In the genomic region with DNA sequence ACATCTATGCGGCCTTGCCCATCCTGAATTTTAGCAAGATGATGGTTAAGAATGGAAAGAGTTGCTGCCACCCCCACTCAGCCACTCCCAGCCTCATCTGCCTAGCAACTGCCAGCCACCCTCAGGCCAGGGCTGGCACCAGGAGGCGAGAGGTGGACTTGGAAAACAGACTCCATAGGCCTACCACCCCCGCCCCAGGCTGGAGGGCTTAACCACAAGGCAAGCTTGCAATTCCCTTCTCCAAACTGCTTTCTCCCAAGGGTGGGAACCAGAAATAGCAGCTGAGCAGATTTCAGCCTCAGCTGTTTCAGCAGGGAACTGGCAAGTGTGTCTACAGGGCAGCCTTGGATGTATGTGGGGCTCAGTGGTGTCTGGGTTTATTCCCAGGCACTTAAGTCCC, we compare ENCODE assay signal across 12 mouse cellular contexts. TPM values are rescaled to one million over a fixed set of nuclear protein-coding genes. Genes with fewer than 3 reads are reported as not detected.
A peak's percentile ranks its signal among the peaks of the same experiment; 100 is the strongest.
DNase-seq lines count a peak whose midpoint lies in the region; ATAC-seq and TF ChIP-seq lines count a peak whose summit lies in the region.
"Had no signal": no experiment of that assay in that cellular context is flagged by ENCODE, and none has a peak within 500 bp of the region (broad histone marks: within the 10 kb centered on the region; RNA-seq: fewer than 3 reads in every experiment).

No protein-coding gene starts in this region.

- no peaks in the 10 kb centered on the region for H3K9me3 ChIP-seq in heart, embryonic 12.5 days (replicated peaks)
- H3K9me3 ChIP-seq in embryonic facial prominence, embryonic 14.5 days (ENCODE audit: control insufficient read depth, low read length) = no peaks in the 10 kb centered on the region
- no peaks in the 10 kb centered on the region for H3K9me3 ChIP-seq in hindbrain, embryonic 11.5 days (ENCODE audit: control insufficient read depth, low read length)

- no peak overlapping the region for H3K4me2 ChIP-seq in heart, embryonic 12.5 days
- no peak overlapping the region for H3K4me2 ChIP-seq in embryonic facial prominence, embryonic 14.5 days (ENCODE audit: low read depth, low read length)
- no peak overlapping the region for H3K4me2 ChIP-seq in hindbrain, embryonic 11.5 days (replicated peaks; ENCODE audit: low read depth, low read length)

- H3K4me3 ChIP-seq in heart, embryonic 12.5 days = no peak overlapping the region
- H3K4me3 ChIP-seq in embryonic facial prominence, embryonic 14.5 days (ENCODE audit: low read depth, low read length) = no peak overlapping the region
- H3K4me3 ChIP-seq in layer of hippocampus, adult 2 months = no peak overlapping the region
- H3K4me3 ChIP-seq in olfactory bulb, adult 2 months (ENCODE audit: insufficient read depth, low read depth, low read length) = no peak overlapping the region
- H3K4me3 ChIP-seq in hindbrain, embryonic 11.5 days (ENCODE audit: low read depth, low read length) = no peak overlapping the region

- TF ChIP-seq CTCF in layer of hippocampus, adult 2 months (conservative IDR thresholded peaks at IDR 0.05) = no peak
- no peak for TF ChIP-seq CTCF in olfactory bulb, adult 2 months (IDR thresholded peaks at IDR 0.05; ENCODE audit: insufficient read depth, low read depth, low read length)

- H3K4me1 ChIP-seq in heart, embryonic 12.5 days (replicated peaks) = peaks cover 41% of the 10 kb centered on the region
- H3K4me1 ChIP-seq in embryonic facial prominence, embryonic 14.5 days (ENCODE audit: control insufficient read depth, insufficient read depth, low read length) = no peaks in the 10 kb centered on the region
- peaks cover 35% of the 10 kb centered on the region for H3K4me1 ChIP-seq in olfactory bulb, adult 2 months (ENCODE audit: control insufficient read depth, insufficient read depth, low read length)
- no peaks in the 10 kb centered on the region for H3K4me1 ChIP-seq in hindbrain, embryonic 11.5 days (replicated peaks; ENCODE audit: control insufficient read depth, insufficient read depth, low read length)

- 90% methylated on average over 3 of the region's 3 CpGs for WGBS in heart, embryonic 12.5 days
- WGBS in embryonic facial prominence, embryonic 14.5 days = 82% methylated on average over 3 of the region's 3 CpGs
- WGBS in olfactory bulb, adult 2 months = 30% methylated on average over 3 of the region's 3 CpGs
- 88% methylated on average over 3 of the region's 3 CpGs for WGBS in hindbrain, embryonic 11.5 days

- DNase-seq in heart, adult 9 months (ENCODE audit: low spot score in 2 of 2) = no peak
- DNase-seq in embryonic facial prominence, embryonic 14.5 days (ENCODE audit: low spot score) = peak; percentile 54
- DNase-seq in layer of hippocampus, adult 2 months (ENCODE audit: low spot score in 2 of 2) = peak; percentile 66 to 68
- no peak for DNase-seq in natural killer cell, adult 2 months (ENCODE audit: low spot score in 2 of 2)
- no peak for DNase-seq in hindbrain, embryonic 11.5 days (ENCODE audit: low spot score)
- DNase-seq: lung, adult 18-20 months; spleen, adult 18-20 months; thymus, postnatal 4 days had no signal

- peak overlapping the region; percentile 93 for H3K27ac ChIP-seq in heart, embryonic 12.5 days (ENCODE audit: poor library complexity, severe bottlenecking)
- H3K27ac ChIP-seq in embryonic facial prominence, embryonic 14.5 days (replicated peaks; ENCODE audit: low read depth, low read length) = peak overlapping the region; percentile 46
- H3K27ac ChIP-seq in layer of hippocampus, adult 2 months = peak overlapping the region; percentile 91
- peak overlapping the region; percentile 63 for H3K27ac ChIP-seq in olfactory bulb, adult 2 months (ENCODE audit: insufficient read depth, low read depth, low read length)
- H3K27ac ChIP-seq in hindbrain, embryonic 11.5 days (ENCODE audit: low read depth, low read length) = no peak overlapping the region
- H3K27ac ChIP-seq: kidney, postnatal 0 days had no signal

- TF ChIP-seq POLR2A in olfactory bulb, adult 2 months (IDR thresholded peaks at IDR 0.05; ENCODE audit: insufficient read depth, low read depth, low read length) = no peak

- no peaks in the 10 kb centered on the region for H3K27me3 ChIP-seq in heart, embryonic 12.5 days (replicated peaks)
- H3K27me3 ChIP-seq in embryonic facial prominence, embryonic 14.5 days (replicated peaks; ENCODE audit: control insufficient read depth, insufficient read depth, low read length) = no peaks in the 10 kb centered on the region
- no peaks in the 10 kb centered on the region for H3K27me3 ChIP-seq in hindbrain, embryonic 11.5 days (ENCODE audit: control insufficient read depth, insufficient read depth, low read length)

- peak overlapping the region; percentile 65 for H3K9ac ChIP-seq in heart, embryonic 12.5 days
- H3K9ac ChIP-seq in embryonic facial prominence, embryonic 14.5 days (ENCODE audit: low read depth, low read length) = no peak overlapping the region
- H3K9ac ChIP-seq in hindbrain, embryonic 11.5 days (ENCODE audit: low read depth, low read length) = no peak overlapping the region

- H3K36me3 ChIP-seq in heart, embryonic 12.5 days = peaks cover 100% of the 10 kb centered on the region
- H3K36me3 ChIP-seq in embryonic facial prominence, embryonic 14.5 days (ENCODE audit: control insufficient read depth, insufficient read depth, low read length) = peaks cover 100% of the 10 kb centered on the region
- H3K36me3 ChIP-seq in hindbrain, embryonic 11.5 days (ENCODE audit: control insufficient read depth, insufficient read depth, low read length) = peaks cover 28% of the 10 kb centered on the region

- ATAC-seq in heart, embryonic 12.5 days (ENCODE audit: insufficient number of reproducible peaks, low FRiP score) = no peak
- ATAC-seq in embryonic facial prominence, embryonic 14.5 days (ENCODE audit: low read depth) = peak; percentile 48; the same call in 1 of the 2 replicates
- no peak for ATAC-seq in hindbrain, embryonic 11.5 days (ENCODE audit: low FRiP score)

RNA-seq across cellular contexts. Expression of gene Capn12, which starts 21.6 kb away (rescaled TPM):
- polyA plus RNA-seq in heart, embryonic 12.5 days (2016; fragmentation: Nextera tagmentation; extraction: Ambion mirVana) = 0.17 and 0.27 TPM in 2 replicates
- polyA plus RNA-seq in embryonic facial prominence, embryonic 14.5 days (2014; fragmentation: Nextera tagmentation; extraction: Ambion mirVana) = 0.58 and 0.72 TPM in 2 replicates
- under 1 TPM; 0.15 to 0.29 TPM for total RNA-seq in layer of hippocampus, adult 2 months (2021)
- polyA plus RNA-seq in olfactory bulb, adult 2 months (2012; ENCODE audit: insufficient read depth, insufficient read length, low replicate concordance, missing spikeins) = not detected in 2 replicates
- 0.21 and 0.29 TPM in 2 replicates for polyA plus RNA-seq in hindbrain, embryonic 11.5 days (2014; fragmentation: Nextera tagmentation; extraction: Ambion mirVana)
- total RNA-seq: hematopoietic stem cell, adult 5-6 weeks had no signal

RNA-seq across cellular contexts. Expression of gene Lgals7, which starts 39.2 kb away (rescaled TPM):
- polyA plus RNA-seq in heart, embryonic 12.5 days (2016; fragmentation: Nextera tagmentation; extraction: Ambion mirVana) = 1.1 and 1.3 TPM in 2 replicates
- polyA plus RNA-seq in embryonic facial prominence, embryonic 14.5 days (2014; fragmentation: Nextera tagmentation; extraction: Ambion mirVana) = 27.3 and 53.0 TPM in 2 replicates
- not detected for total RNA-seq in layer of hippocampus, adult 2 months (2021)
- polyA plus RNA-seq in olfactory bulb, adult 2 months (2012; ENCODE audit: insufficient read depth, insufficient read length, low replicate concordance, missing spikeins) = not detected in 2 replicates
- polyA plus RNA-seq in hindbrain, embryonic 11.5 days (2014; fragmentation: Nextera tagmentation; extraction: Ambion mirVana) = 1.7 and 2.7 TPM in 2 replicates
- total RNA-seq: hematopoietic stem cell, adult 5-6 weeks had no signal

RNA-seq across cellular contexts. Expression of gene Actn4, which starts 59.3 kb away (rescaled TPM):
- 317 and 318 TPM in 2 replicates for polyA plus RNA-seq in heart, embryonic 12.5 days (2016; fragmentation: Nextera tagmentation; extraction: Ambion mirVana)
- polyA plus RNA-seq in embryonic facial prominence, embryonic 14.5 days (2014; fragmentation: Nextera tagmentation; extraction: Ambion mirVana) = 256 and 280 TPM in 2 replicates
- 100 to 1,000 TPM; 131 to 134 TPM for total RNA-seq in layer of hippocampus, adult 2 months (2021)
- polyA plus RNA-seq in olfactory bulb, adult 2 months (2012; ENCODE audit: insufficient read depth, insufficient read length, low replicate concordance, missing spikeins) = 498 TPM in 1 of 2 replicates, not detected in the other
- polyA plus RNA-seq in hindbrain, embryonic 11.5 days (2014; fragmentation: Nextera tagmentation; extraction: Ambion mirVana) = 134 and 157 TPM in 2 replicates

Comparison
In these comparisons a context has a peak if more than half of its experiments do, and no peak if none do; other contexts are left out.
1. DNase-seq: peak in embryonic facial prominence, embryonic 14.5 days (single experiment) and layer of hippocampus, adult 2 months (2 of 2); none in heart, adult 9 months (0 of 2), natural killer cell, adult 2 months (0 of 2) and hindbrain, embryonic 11.5 days (single experiment).